Mouse (Mus musculus): ENCODE results near the gene Nid2.

The Nid2 gene

DNA sequence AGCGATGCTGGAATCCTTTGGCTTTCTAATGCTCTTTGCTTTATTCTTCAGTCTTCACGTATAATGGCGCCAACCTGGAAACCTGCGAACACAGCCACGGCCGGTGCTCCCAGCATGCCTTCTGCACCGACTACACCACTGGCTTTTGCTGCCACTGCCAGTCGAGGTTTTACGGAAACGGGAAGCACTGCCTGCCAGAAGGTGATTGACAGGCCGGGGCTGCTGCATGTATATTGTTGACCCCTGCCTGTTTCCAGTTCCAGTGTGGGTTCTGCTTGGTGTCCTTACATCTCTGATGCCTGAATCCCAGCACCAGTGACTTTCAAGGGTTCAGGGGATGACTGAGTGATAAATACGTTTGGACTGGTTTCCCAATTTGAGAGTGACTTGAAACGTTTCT, 26.9 kb downstream of the Nid2 start:
- in situ Hi-C loops (cut with MboI, MseI), result no loop called here

DNA sequence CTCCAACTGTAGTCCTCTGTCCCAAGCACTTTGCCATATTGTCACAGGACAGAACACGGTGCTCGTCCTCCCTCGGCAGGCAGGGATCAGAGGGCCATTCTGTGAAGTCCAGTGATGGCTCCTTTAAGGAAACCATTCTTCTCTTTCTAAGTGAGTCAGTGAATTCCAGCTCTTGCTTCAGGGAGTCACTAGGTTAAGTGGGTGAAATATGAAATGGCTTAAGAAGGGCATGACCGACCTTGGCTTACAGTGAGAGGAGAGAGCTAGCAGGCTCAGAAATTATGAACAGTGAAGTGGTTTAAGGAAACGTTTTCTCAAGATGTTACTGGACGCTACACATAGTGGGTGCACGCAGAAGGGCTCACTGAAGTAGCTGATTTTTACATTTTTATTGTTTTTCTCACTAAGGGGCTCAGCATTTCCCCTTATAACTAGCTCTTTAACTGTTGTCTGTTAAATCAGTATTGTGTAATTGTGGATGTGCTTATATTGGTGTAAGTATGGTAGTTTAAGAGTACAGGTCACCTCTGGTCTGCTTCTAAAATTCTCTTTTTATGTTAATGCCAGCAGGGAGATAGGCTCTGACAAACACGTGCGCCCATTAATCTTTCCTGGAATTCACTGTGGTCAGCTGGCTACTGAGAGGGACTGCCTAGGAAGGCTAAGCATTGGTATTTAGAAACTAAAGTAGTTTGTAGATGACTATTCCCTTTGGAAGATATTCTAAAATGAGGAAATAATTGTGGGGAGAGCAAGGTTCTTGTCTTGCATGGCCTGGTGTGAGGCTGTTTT, 34.9 kb downstream of the Nid2 start:
- in situ Hi-C loops (cut with MboI, MseI), result no loop called here

DNA sequence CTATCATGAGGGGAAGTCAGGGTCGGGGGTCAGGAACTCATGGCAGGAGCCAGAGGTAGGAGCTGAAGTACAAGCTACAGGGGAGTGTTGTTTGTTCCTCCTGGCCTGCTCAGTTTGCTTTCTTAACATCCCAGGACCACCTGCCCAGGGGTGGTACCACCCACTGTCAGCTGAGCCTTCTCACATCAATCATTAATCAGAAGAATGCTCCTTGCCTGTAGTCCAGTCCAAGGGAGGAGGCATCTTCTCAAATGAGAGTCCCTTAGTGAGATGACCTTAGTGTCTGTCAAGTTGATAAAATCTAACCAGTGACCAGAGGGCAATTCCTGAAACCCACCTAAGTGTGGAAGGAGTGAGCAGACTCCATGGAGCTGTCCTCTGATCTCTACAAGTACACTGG, 37.4 kb downstream of the Nid2 start:
- in situ Hi-C loops (cut with MboI, MseI), result no loop called here

DNA sequence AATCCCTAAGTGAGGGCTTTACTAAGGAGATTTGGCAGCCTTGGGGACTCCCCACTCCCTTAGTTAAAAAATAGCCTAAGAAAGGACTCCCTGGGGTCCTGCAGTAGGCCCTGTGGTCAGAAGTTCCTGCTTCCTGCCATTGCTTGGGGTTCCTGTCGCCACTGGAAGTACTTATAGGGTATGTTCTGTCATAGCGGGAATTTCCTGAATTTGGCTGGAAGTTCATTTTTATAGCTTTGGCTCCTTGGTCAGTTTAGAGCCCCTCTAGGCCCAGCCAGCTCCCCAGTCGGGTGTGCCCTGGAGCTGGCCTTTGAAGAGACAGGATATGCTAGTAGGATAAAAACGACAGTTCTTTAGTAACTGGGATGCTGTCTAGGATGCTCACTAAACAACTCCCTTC, 43.8 kb downstream of the Nid2 start:
- in situ Hi-C loops (cut with MboI, MseI), result no loop called here

DNA sequence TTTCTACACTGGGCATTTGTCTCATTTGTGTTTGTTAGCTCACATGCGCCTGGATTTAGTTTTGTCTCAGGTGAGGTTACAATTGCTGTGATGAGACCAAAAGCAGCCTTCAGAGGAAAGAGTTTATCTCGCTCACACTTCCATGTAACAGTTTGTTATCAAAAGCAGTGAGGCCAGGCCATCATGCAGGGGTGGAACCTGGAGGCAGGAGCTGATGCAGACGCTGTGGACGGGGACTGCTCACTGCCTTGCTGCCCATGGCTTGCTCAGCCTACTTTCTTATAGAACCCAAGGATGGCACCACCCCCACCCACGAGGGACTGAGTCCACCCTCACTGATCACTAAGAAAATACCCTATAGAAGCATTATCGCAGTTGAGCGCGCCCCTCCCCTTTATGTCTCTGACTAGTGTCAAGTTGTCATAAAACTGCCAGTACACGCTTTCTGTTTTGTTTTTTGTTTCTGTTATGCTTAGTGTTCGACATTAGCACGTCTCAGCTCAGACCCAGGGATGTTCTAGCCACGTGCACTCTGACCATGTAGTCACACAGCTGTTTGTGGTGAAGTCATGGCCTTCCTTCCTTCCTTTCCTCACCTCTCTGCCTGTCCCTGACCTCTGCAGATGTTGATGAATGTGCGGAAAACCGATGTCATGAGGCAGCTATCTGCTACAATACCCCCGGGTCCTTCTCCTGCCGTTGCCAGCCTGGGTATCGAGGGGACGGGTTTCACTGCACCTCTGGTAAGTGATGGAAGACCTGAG, 45.7 kb downstream of the Nid2 start:
- in situ Hi-C loops (cut with MboI, MseI), result no loop called here

DNA sequence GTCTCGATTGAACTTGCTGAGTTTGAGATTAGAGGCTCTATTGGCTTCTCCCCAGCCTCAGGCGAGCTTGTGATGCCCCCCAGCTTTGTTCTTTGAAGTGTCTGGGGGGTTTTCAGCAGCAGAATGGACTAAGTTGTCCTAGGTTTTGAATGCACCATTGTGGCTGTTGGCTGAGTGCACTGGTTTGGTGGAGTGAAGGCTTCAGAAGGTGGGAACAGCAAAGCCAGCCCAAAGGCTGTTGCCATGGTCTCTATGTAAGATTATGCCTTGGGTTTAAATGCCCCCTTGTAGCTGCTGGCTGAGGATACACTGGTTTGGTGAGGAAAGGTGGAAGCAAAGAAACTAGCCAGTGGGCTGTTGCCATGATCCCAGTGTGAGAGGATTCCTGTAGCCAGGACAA, 49.4 kb downstream of the Nid2 start:
- in situ Hi-C loops (cut with MboI, MseI), result no loop called here

DNA sequence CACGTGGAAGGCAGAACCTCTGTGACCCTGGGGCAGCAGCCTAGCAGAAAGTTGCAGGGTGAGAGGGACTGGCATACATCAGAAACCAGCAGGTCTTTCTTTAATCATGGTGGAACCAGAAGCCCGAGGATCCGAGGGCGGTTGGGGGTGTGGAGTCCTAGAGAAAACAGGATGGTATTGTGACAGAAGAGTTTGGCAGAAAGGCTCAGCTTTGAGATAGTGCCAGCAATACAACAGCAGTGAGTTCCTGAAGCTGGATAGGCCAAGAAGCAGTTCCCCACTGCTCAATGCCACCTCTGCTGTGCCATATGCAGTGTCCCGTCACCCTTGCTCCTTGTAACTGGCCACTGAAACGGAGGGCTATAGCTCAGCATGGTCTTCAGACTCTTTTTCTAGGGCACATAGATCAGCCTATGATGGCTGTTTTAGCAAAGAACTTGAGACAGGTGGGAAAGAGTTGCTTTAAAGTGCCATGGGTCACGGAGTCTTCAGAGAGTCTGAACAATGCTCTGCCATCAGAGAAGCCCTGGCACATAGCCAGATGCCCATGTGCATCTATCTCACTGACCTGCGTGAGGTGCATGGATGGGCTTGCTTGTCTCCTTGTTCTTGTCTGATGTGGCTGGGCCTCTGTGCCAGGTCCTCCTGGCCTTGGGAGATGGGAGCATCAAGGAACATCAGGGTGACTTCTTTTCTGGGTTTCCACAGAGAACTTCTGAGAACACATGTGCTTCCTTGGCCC, 50.6 kb downstream of the Nid2 start:
- in situ Hi-C loops (cut with MboI, MseI), result no loop called here

DNA sequence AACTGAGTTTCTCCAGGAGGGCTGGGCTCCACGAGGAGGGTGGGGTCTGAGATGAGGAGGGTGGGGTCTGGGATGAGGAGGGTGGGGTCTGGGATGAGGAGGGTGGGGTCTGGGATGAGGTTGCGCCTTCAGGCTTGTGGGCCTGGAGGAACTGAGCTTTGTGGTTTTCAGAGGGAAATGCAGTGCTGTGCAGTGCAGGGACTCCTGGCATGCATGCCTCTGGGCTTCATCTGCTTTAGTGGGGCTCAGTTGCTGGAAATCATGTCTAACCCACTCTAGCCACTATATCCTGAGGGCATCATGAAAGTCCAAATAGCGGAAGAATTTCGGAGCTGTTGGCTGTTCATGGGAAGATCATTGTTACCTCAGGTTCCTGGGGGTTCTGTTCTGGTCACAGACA, 52.2 kb downstream of the Nid2 start:
- in situ Hi-C loops (cut with MboI, MseI), result no loop called here

DNA sequence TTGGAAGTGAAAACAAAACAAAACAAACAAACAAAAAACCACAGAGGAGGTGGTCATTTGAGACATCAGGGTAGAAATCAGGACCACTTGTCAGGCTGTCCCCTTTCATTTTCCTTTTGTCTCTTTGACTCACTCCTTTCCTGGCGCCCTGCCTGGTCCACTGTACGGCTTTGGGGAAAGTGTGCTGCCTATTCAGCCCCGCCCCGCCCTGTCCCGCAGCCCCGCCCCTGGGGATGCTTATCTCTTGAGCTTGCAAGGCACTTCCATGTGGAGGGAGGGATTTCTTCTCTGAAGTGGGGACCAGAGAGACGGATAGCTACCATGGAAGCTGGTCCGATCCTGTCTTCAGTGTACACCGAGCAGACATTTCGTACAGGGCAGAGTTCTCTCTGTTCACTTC, 52.6 kb downstream of the Nid2 start:
- in situ Hi-C loops (cut with MboI, MseI), result no loop called here

DNA sequence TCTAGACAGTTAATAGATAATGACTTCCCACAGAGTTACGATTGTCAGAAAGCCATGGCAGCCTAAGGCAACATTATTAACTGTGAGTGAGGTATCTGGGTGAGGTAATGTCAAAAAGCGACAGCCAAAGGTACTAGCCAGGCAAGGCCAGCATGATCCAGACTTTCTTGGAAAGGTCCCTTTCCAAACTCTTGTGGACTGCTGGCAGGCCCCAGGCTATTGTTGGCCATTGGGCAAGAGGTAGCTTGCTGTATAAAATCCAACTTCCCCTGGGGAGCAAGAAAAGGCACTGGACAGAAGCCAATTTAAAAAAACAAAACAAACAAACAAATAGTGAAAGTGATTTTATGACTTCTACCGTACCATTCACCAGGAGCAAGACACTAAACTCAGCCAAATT, 56.3 kb downstream of the Nid2 start:
- in situ Hi-C loops (cut with MboI, MseI), result no loop called here

DNA sequence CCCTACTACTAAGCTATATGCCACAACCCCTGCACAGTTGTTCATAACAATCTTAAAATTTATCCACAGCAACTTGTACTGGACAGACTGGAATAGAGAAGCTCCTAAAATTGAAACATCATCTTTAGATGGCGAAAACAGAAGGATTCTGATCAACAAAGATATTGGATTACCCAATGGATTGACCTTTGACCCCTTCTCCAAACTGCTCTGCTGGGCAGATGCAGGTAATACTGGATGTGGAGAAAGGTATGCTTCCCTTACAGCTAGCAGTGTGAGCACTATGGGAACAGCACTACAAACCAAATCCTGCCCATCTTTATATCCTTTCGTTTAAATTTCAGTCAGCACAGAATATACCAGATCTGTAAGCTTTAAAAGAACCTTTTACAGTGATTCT, 56.8 kb downstream of the Nid2 start:
- in situ Hi-C loops (cut with MboI, MseI), result no loop called here

DNA sequence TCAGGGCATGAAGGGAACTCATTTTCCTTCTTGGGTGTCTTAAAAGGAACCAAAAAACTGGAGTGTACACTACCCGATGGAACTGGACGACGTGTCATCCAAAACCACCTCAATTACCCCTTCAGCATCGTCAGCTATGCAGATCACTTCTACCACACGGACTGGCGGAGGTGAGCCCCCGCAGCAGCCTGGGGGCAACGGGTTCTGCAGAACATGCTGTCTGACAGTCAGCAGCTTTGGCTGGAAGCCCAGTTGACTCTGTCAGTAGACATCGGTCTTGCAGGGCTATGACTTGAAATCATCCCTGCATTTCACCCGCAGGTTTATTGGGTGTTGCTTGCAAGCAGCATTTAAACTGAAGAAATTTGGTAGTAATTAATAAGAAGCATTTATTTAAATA, 58.9 kb downstream of the Nid2 start:
- in situ Hi-C loops (cut with MboI, MseI), result no loop called here

DNA sequence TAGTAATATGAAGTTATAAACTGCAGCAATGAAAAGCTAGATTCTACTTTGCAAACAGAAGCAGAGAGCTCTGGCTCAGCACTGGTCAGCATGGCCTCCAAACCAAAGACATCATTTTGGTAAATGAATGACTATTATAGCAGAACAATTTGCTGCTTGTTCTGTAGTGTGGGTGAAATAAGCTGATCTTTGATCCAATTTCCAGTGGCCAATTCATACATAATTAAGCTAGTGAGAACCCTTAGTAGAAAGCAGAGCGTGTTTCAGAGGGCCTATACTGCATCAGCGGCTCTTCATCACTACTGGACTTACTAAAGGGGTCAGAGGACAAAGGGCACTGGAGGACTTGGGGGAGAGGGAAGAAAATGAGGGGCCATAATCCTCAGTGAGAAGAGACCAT, 62.0 kb downstream of the Nid2 start:
- in situ Hi-C loops (cut with MboI, MseI), result no loop called here

DNA sequence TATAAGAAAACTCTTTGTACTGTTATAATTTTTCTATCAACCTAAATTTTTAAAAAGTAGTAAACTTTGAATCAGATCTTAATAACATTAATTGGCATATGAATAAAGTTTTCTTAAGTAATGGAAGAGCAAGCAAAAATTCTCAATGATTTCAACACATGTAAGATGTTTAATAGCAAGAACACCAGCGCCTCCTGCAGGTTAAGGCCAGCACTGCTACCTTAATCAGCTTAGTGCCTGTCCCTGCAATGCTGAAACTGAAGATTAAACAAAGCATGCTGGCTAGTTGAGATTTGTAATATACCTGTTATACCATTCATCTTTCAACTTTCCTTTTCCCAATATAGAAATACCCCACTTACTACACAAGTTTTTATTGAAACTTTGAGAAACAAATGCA, 66.9 kb downstream of the Nid2 start:
- in situ Hi-C loops (cut with MboI, MseI), result no loop called here

DNA sequence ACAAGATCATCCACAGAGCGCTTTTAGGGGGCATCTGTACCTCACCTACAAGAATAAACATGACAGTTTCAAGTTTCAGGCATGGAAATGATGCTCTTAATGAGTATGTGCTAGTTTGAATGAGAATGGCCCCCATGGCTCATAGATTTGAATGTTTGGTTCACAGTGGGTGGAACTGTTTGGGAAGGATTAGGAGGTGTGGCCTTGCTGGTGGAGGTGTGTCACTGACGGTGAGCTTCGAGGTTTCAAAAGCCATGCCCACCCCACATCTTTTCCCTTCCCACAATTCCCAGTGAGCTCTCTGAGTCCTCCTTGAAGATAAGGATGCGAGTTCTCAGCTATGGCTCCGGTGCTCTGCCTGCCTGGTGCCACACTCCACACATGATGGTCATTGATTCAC, 70.6 kb downstream of the Nid2 start:
- in situ Hi-C loops (cut with MboI, MseI), result loop anchor here (5.0 kb wide), 2 partner anchors 119 to 146 kb away; no protein-coding TSS in a partner anchor

DNA sequence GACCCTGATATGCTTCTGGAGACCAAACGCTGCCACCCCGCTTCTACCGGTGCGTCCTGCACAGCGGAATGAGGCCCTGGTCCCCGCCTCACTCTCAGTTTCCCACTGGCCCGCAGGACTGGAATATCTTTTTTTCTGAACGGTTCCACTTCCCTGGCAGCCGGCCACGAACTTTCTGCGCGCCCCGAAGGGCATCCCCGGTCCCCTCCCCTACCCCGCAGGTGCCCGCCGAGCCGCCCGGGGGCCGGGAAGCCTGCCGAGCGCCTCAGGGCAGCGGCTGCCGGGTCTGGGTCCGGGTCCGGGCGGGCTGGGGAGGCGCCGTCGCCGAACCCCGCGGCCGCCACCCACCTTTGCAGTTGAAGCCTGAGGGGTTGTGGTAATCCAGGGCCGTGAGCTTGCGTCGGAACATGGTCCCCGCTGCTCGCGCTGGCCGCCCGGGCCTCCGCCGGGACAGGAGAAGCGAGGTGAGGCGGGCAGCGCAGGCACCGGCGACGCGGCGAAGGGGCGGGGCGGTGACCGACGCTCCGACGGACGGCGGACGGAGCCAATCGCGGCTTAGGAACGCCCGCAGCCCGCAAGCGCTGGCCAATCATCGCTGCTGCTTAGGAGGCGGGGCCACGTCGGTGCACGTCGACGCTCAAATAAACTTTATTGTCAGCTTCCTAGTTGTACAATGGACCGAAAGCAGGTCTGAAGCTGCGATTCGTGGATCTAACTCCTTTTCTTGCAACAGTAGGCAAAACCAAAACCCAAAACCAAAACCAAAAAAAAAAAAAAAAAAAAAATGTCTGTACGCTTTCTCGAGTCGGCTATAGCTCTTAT, 72.5 kb downstream of the Nid2 start, which contains the start of gene Rtraf:
TSS of gene Rtraf (minus strand) at position 504 of the 822 bp plus-strand sequence.
- in situ Hi-C loops (cut with MboI, MseI), result loop anchor here (5.0 kb wide), 2 partner anchors 121 to 144 kb away; no protein-coding TSS in a partner anchor

DNA sequence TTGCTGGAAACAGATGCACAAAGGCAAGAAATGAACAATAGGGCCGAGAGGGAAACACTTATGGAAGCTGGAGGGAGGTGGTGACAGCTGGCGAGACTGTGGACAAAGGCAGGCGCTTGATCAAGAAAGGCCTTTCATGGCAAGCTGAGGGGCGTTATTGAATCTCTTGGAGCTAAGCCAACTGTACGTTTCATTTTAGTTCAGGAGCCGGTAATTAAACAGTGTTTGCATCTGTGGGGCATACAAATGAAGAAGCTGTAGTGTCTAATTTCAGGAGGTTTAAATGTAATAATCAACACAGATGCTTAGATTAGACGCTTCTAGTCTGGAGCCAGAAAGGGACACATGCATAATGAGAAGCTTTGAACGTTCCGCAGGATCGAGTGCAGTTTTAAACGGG, 74.4 kb downstream of the Nid2 start:
- in situ Hi-C loops (cut with MboI, MseI), result no loop called here

DNA sequence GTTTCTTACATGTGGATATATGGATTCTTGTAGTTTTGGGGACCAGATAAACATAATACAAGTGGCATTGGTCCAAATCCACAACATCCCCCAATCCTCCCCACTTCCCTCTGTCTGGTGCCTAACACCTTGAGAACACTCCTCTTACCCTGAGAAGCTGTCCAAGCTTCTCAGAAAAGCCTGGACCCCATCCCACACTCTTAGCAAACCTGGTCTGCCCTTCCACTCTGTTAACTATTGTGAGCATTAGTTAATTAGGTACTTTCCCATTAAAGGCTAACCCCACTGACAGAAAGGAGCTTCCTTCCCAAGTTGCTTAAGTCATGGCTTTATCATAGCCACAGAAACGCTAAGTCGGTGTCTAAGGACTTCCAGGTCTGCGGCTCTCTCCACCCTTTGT, 85.2 kb downstream of the Nid2 start:
- in situ Hi-C loops (cut with MboI, MseI), result loop anchor here (5.0 to 10.0 kb wide), 2 partner anchors 231 to 429 kb away; partner anchors contain the start of gene Kcnk16

DNA sequence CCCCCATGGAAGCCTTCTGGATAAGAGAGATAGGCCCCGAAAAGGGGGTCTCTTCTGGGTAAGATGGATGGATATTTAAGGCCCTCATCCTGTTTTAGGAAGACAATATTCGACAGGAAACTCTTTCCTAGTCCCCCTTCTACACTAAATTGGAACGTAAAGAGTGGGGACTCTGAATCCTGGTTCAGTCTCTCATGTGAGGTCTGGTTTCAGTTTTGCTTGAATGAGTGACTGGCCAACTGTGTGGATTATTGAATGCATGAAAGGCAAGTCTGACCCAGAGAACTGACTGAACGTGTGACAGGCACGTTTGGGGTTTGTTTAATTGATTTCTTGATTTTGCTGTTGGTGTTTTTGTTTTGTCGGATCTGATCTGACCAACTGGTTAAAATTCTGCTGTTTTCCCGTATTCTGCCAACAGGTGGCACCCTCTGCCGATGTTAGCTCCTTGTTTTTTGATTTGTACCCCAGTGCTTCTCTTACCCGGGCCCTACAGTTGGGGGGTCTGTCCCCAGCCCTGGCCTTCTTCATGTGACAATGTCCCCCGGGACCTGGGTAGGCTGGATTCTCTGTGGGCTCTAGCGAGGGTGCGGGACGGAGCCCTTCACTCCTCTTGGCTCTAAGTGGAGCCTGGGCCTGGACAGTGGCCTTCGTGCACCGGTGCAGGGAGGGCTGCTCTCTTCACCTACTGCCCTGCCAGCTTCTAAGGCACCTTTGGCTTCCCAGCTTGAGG, 88.7 kb downstream of the Nid2 start:
- in situ Hi-C loops (cut with MboI, MseI), result loop anchor here (5.0 to 10.0 kb wide), 2 partner anchors 228 to 425 kb away; partner anchors contain the start of gene Kcnk16

DNA sequence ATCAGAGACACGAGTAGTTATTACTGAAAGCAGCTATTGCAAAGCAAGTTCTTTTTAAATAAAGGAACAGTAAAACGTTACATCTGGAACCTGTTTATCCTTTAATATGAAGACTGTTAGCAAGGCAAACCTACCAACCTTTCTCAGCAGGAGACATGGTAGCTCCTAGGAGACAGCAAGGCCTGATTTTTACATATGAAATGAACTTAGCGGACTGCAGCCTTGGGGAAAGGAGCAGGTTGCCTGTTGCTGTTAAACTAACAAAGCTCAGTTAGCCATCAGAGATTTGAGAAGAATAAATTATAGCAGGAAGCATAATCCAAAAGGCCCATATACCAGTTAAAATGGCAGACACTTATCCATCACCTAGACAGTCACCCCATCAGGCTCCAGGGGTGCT, 102.4 kb downstream of the Nid2 start:
- in situ Hi-C loops (cut with MboI, MseI), result no loop called here

DNA sequence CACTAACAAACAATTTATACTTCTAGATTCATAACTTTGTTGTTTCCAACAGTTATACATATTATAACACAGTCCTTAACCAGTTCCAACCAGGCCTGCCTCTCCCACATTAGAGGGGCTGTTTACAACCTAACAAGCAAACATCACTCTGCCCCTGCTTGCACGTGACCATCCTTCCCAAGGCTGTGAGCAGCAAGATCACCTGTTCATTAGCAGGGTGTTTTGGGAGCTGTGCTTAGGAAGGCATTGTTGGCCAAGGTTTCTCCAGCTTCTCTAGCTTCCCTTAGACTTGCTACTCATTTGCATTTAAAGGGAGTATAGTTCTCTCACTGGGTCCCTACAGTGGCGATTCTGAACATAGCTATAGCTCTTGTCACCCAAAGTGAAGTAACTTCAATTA, 107.2 kb downstream of the Nid2 start:
- in situ Hi-C loops (cut with MboI, MseI), result no loop called here
